Mouse (Mus musculus) ES-E14 (cell line): Measurements from ENCODE around the gene Pitpnm1. TPM values are rescaled to one million over a fixed set of nuclear protein-coding genes. Genes with fewer than 3 reads are reported as not detected.

Experiments used
- DNase-seq: peaks from one replicate; pipeline ENCODE4 v3.0.0-alpha.2; 2013; ENCODE audit warnings: low read depth, low spot score
- H3K27ac ChIP-seq: 2 replicates; pipeline ENCODE4 v1.5.1; 2012; ENCODE audit warnings: low read depth, mild to moderate bottlenecking, low read length, moderate library complexity, mixed read lengths; ENCODE audit not compliant: poor library complexity, insufficient read depth, severe bottlenecking
- H3K36me3 ChIP-seq: 2 replicates; pipeline ENCODE4 v1.6.1; 2012; ENCODE audit warnings: mild to moderate bottlenecking, low read length, moderate library complexity, mixed read lengths; ENCODE audit not compliant: control insufficient read depth, poor library complexity, insufficient read depth, severe bottlenecking
- H3K4me1 ChIP-seq, 2 experiments: fragments of 150-350 bp in 1 of 2; sonication (generic) in 1 of 2; 2 replicates each; pipeline ENCODE4 v1.6.1; 2012; ENCODE audit warnings: low read length in 2 of 2, mild to moderate bottlenecking in 1 of 2, mixed read lengths in 1 of 2; ENCODE audit not compliant: control insufficient read depth in 2 of 2, insufficient read depth in 2 of 2, poor library complexity in 1 of 2
- H3K4me3 ChIP-seq, 2 experiments: fragments of 150-350 bp in 1 of 2; sonication (generic) in 1 of 2; 2 replicates each; pipeline ENCODE4 v1.5.1; 2012; ENCODE audit warnings: low read length in 2 of 2, low read depth in 1 of 2, mild to moderate bottlenecking in 1 of 2, mixed read lengths in 1 of 2; ENCODE audit not compliant: insufficient read depth in 1 of 2, poor library complexity in 1 of 2, severe bottlenecking in 1 of 2
- H3K9ac ChIP-seq: 2 replicates; pipeline ENCODE4 v1.6.1; 2012; ENCODE audit warnings: low read depth, mild to moderate bottlenecking, low read length, mixed read lengths; ENCODE audit not compliant: poor library complexity, insufficient read depth, severe bottlenecking
- H3K9me3 ChIP-seq: fragments of 150-350 bp; sonication (generic); 2 replicates; pipeline ENCODE4 v1.6.1; 2012; ENCODE audit warnings: low read depth, mild to moderate bottlenecking, low read length; ENCODE audit not compliant: control insufficient read depth, insufficient read depth
- CHD2 ChIP-seq: IDR thresholded peaks from 2 replicates; pipeline ENCODE4 v1.6.1; 2014; ENCODE audit warnings: mild to moderate bottlenecking, low read depth, low read length, inconsistent platforms
- HCFC1 ChIP-seq: IDR thresholded peaks from 2 replicates; pipeline ENCODE4 v1.6.1; 2012; ENCODE audit warnings: low read length, inconsistent platforms, borderline replicate concordance; ENCODE audit not compliant: insufficient read depth
- MAFK ChIP-seq: IDR thresholded peaks from 2 replicates; pipeline ENCODE4 v1.6.1; 2014; ENCODE audit warnings: mild to moderate bottlenecking, low read depth, low read length, inconsistent platforms; ENCODE audit not compliant: insufficient read depth
- ZC3H11A ChIP-seq: IDR thresholded peaks from 2 replicates; pipeline ENCODE4 v1.6.1; 2012; ENCODE audit warnings: low read depth, mild to moderate bottlenecking, inconsistent platforms, low read length, borderline replicate concordance
- ZNF384 ChIP-seq: IDR thresholded peaks from 2 replicates; pipeline ENCODE4 v1.6.1; 2012; ENCODE audit warnings: low read depth, low read length, inconsistent platforms
- in situ Hi-C, 2 experiments: fragments of 600-800 bp; cut with MboI; formaldehyde crosslinking; loops; one replicate each; pipeline ENCODE4 v1.15.1; 2025; ENCODE audit warnings: low sequenced_read_pairs in 2 of 2, inconsistent platforms in 1 of 2; ENCODE audit not compliant: unreplicated experiment in 2 of 2
- total RNA-seq: library from RNA; depleted of rRNA; stranded (reverse); fragments of 300-350 nt; gene quantifications from 2 replicates; pipeline ENCODE4 v1.2.3, GENCODE M21; 2012

The Pitpnm1 gene
- total RNA-seq, 1 experiment: 10.5 TPM

DNA sequence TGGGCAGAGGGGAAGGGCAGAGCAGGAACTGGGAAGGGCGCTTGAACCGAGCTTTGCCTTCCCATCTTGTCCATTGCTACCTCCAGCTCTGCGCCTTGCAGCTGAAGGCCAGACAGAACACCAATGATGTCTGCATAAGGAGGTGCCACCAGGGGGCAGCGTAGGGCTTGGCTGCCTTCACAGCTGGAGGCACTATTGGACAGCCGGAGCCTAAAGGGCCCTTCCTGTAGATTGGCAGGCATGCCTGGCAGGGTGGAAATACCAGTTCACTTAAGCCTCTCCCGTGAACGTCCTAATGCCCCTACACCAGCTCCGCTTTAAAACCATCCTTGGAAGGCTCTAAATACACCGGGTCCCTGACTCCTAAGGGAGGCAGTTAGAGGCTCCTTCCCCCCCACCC is 742 bp upstream of the Pitpnm1 start:
- in situ Hi-C loops: no loop called here
- H3K4me3 ChIP-seq: no peak overlapping the region
- peaks cover 6% of the 10 kb centered on the region for H3K36me3 ChIP-seq
- no peak overlapping the region for H3K9ac ChIP-seq
- no peak overlapping the region for H3K27ac ChIP-seq
- TF ChIP-seq ZC3H11A (peak; percentile 46; the same call in 1 of the 2 replicates), CHD2 (no peak)
- no peaks in the 10 kb centered on the region for H3K9me3 ChIP-seq
- H3K4me1 ChIP-seq: peaks cover 0 to 11% of the 10 kb centered on the region in 2 experiments; a peak in 3 of 4 replicates
- peak; percentile 86 for DNase-seq

DNA sequence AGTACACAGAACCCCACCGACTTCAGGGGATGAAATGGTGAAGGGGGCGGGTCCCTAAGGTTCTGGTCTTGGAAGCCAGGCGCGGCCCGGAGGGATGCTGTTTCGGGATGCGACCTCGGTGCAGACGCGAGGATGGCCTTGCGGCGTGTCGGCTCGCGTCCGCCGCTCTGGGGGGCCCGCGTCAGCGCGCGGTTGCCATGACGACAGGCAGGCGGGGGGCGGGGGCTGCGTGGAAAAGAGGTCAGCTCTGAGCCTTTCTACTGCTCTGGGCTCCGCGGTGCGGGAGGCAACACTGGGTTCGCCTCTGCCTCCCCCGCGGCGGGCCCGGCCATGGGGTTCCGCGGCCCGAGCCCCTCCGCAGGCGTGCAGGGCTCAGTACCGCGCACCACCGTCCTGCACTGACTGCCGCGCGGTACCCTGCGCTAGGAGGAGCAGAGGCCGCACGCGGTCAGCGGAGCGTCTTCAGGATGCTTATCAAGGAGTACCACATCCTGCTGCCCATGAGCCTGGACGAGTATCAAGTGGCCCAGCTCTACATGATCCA is 992 bp downstream of the Pitpnm1 start:
- H3K9ac ChIP-seq: peak overlapping the region; percentile 45
- no peaks in the 10 kb centered on the region for H3K9me3 ChIP-seq
- peaks cover 6% of the 10 kb centered on the region for H3K36me3 ChIP-seq
- in situ Hi-C loops: no loop called here
- peak overlapping the region; percentile 56 to 61 for H3K4me3 ChIP-seq
- TF ChIP-seq HCFC1 (no peak), ZC3H11A (no peak), MAFK (no peak), ZNF384 (no peak), CHD2 (no peak)
- DNase-seq: no peak
- no peak overlapping the region for H3K27ac ChIP-seq
- H3K4me1 ChIP-seq: peaks cover 0 to 6% of the 10 kb centered on the region in 2 experiments; a peak in 3 of 4 replicates

DNA sequence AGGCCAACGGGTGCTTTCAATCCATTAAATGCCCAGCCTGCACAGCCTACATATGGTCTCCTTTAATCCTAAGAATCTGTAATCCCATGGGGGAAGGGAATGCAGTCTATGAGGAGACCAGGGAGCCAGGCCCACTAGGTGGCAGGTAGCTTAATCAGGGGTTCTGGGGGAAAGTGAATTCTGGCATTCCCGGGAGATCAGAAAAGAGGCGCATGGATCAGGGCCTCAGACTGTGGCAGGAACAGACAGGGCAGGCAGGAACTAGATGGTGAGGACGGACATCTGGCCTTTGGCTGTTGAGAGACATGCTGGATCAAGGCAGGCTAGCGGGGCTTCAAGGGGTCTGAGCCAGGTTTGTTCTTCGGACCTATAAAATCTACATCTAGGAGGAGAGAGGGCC is 1.7 kb downstream of the Pitpnm1 start:
- H3K4me3 ChIP-seq: peak overlapping the region in 1 of 2 experiments; percentile 56; a peak in 1 of 4 replicates
- TF ChIP-seq HCFC1 (no peak), ZC3H11A (no peak), ZNF384 (no peak), CHD2 (no peak), MAFK (no peak)

DNA sequence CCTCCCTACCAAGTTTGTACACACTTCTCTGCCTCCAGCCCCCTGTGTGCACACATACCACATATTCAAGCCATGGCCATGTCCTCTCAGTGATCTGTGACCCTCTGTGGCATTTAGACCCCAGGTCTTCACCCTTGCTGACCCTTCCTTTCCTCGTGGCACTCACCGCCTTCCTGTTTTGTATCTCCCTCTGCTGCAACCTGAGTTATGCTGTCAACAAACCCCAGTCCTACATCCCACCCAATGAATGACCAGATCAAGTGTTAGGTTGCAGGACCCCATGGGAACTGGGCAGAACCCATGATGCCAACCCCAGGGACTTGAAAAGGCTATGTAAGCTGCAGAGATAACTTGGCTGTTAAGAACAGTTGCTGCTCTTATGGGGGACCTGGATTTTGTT is 2.3 kb downstream of the Pitpnm1 start:
- in situ Hi-C loops: no loop called here
- no peak for DNase-seq
- no peak overlapping the region for H3K4me3 ChIP-seq
- peaks cover 0 to 8% of the 10 kb centered on the region in 2 experiments; a peak in 3 of 4 replicates for H3K4me1 ChIP-seq
- H3K9ac ChIP-seq: no peak overlapping the region
- TF ChIP-seq CHD2: no peak
- TF ChIP-seq HCFC1: no peak
- TF ChIP-seq MAFK: no peak
- TF ChIP-seq ZNF384: no peak
- TF ChIP-seq ZC3H11A: no peak
- H3K36me3 ChIP-seq: peaks cover 6% of the 10 kb centered on the region
- no peak overlapping the region for H3K27ac ChIP-seq
- no peaks in the 10 kb centered on the region for H3K9me3 ChIP-seq

More for the DNA sequence above, 1.7 kb downstream of the Pitpnm1 start:
- no peaks in the 10 kb centered on the region for H3K9me3 ChIP-seq
- H3K4me1 ChIP-seq: peaks cover 0 to 6% of the 10 kb centered on the region in 2 experiments; a peak in 3 of 4 replicates
- no peak overlapping the region for H3K27ac ChIP-seq
- in situ Hi-C loops: no loop called here
- H3K9ac ChIP-seq: no peak overlapping the region
- no peak for DNase-seq
- H3K36me3 ChIP-seq: peaks cover 6% of the 10 kb centered on the region
